Mouse (Mus musculus): Measurements from ENCODE around the gene Uggt2.

GRCm38 (mm10) chr14:119109776-119110218 lies 10.6 kb upstream of the Uggt2 start:
- no peak for TF ChIP-seq CTCF (IDR thresholded peaks at IDR 0.05; ENCODE audit: borderline replicate concordance, control insufficient read depth, extremely low read depth, insufficient read depth, low read length, poor library complexity)
- TF ChIP-seq POLR2A (IDR thresholded peaks at IDR 0.05; ENCODE audit: control insufficient read depth, extremely low read depth, insufficient read depth, low read length, poor library complexity), result no peak

Data from thymus, adult 2 months (tissue).